Mouse (Mus musculus): ENCODE measurements around the gene Syt2.

Gene Syt2

DNA sequence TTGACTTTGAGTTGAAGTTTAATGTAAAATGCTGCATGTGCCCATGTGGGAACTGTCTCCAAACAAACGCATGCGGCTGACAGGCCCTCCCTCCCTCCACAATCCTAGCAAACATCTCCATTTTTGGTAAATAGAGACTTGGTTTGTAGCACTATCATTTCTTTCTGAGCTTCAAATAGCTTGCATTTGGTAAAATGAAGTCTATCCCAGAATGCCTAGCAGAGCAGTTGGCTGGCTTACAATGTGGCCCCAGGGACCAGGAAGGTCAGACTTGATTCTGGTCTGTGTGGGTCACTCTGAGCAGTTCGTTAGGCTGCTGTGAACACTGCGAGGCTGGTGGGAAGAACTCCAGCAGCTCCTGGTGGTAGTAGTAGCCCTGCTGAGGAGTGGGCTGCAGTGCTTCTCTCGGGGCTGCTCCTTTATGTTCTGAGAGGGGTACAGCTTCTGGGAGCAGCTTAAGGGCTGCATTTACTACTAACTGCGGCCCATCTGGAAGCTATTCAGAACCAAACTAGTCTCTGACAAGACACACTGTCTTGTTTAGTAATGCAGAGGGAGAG lies 128.3 kb downstream of the Syt2 start:
- DNase-seq (ENCODE audit: low spot score): no peak

GRCm38 (mm10) chr1:134775631-134776030 lies 129.2 kb downstream of the Syt2 start:
- no peak for DNase-seq (ENCODE audit: low spot score)

- no peak for DNase-seq (ENCODE audit: low spot score)
Observed at GRCm38 (mm10) chr1:134777201-134777885, 130.9 kb downstream of the Syt2 start.

GRCm38 (mm10) chr1:134777936-134778548 lies 131.6 kb downstream of the Syt2 start:
- DNase-seq (ENCODE audit: low spot score): no peak

DNA sequence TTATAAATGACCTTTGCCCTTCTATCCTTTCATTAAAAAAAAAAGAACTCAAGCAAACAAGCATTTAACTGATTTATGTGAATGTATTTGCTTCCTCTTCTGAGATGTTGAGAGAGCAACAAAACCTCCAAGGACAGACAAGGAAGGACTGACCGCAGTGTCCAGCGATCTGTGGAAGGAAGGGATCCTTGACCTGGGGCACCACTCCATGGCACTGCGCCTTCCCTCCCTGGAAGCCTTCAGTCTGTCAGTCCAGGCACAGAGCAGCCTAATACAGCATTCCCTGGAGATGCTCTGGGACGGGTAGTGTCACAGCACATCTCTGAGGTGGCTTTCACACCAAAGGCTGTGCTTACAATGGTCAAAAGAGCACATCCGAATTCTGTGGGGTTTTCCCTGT lies 136.3 kb downstream of the Syt2 start:
- no peak for DNase-seq (ENCODE audit: low spot score)

GRCm38 (mm10) chr1:134783958-134784357 lies 137.5 kb downstream of the Syt2 start:
- DNase-seq (ENCODE audit: low spot score): no peak

DNA sequence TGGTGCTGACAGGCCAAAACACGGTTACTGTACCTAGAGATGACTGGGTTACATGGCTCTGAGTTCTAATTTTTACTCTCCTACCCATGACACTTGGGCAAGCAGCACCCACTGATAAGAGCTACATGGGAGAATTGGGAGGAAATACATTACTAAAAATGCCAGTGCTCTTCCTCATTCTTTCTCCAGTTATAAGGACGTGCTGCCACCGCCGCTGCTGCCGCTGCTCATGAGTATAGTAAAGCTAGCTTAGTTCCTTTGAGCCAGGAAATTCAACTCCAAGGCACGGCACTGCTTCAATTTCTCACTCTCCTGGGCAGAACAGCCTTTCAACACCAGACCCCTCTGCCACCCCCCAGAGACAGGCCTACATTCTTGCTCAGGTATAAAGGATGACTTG lies 138.0 kb downstream of the Syt2 start:
- no peak for DNase-seq (ENCODE audit: low spot score)

DNA sequence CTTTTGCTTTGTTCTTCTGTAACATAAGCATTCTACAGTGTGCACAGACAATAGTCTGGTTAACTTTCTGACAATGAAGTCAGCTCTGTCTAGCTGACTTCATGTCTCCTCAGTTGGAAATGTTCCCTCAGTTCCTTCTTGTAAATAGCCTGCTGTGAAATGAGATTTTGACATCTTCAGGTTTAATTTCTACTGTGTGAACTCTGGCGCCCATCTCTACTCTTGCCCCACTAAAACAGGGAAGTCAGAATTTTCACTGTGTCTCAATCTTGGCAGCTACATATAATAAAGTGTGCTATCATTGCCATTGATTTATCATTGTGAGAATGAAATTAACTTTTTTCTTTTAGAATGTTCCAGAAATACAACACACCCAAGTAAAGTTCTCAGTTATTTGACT lies 138.4 kb downstream of the Syt2 start:
- DNase-seq (ENCODE audit: low spot score): no peak

GRCm38 (mm10) chr1:134788096-134788495 lies 141.6 kb downstream of the Syt2 start:
- no peak for DNase-seq (ENCODE audit: low spot score)

DNA sequence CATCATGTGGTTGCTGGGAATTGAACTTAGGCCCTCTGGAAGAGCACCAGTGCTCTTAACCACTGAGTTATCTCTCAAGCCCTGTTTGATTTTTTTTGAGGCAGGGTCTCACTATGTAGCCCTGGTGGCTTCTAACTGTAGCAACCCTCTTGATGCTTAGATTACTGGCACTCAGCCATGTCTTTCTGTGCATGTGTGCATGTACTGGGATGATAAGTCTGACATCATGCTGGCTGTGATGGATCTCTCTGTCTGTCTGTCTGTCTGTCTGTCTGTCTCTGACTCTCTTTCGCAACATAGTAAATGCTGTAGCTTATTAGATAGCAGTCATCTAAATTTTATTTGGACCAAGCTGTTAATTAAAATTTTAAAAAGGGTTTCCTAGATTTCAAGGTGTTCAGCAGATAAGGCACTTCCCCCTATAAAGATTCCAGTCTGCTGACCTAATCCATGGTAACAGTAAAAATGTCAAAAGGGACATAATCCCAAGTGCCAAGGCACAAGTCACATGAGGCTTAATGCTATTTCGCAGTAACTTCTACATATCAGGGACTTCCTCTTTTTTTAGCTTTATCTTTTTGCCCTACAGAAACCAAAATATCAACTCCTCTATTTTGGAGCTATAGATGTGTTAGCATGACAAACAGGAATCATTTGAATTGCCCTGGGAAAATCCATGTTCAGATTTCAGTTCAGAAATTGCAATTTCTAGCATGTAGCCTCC lies 144.4 kb downstream of the Syt2 start:
- no peak for DNase-seq (ENCODE audit: low spot score)

DNA sequence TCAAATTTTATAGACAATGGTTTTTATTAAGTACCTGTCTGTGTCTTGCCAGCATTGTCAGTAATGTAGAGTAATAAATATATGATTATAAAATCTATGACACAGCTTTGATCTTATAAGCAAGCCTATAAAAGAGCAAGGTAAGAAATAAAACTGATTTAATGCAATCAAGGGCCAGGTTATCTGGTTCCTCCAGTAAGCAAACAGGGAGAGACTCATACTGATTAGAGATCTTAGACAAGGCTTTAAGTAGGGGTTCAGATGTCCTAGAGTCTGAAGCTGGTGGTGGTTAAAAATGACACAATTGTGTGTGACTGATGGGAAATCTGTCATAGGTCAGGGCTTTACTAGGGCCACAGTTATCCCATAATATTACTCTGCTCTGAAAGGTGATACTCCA lies 145.0 kb downstream of the Syt2 start:
- no peak for DNase-seq (ENCODE audit: low spot score)

DNA sequence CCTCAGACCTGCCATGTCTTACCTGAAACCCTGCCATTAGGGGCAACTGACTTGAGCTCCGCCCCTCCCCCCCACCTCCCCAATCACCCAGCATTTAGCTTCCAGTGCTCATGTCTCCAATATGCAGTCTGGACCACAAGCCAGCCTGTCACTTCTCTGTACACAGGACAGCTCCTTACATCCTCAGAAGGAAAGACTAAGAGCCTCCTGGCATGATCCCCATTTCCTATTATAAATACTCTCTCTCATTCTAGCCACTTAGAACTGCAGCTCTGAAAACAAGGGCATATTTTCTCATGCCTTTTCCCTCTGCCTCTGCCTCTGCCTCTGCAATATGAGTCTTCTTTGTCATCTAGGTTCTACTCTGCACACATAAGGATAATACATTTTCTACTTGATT lies 149.6 kb downstream of the Syt2 start:
- no peak for DNase-seq (ENCODE audit: low spot score)

- DNase-seq (ENCODE audit: low spot score): no peak
Observed at GRCm38 (mm10) chr1:134796536-134796935, 150.1 kb downstream of the Syt2 start.

DNA sequence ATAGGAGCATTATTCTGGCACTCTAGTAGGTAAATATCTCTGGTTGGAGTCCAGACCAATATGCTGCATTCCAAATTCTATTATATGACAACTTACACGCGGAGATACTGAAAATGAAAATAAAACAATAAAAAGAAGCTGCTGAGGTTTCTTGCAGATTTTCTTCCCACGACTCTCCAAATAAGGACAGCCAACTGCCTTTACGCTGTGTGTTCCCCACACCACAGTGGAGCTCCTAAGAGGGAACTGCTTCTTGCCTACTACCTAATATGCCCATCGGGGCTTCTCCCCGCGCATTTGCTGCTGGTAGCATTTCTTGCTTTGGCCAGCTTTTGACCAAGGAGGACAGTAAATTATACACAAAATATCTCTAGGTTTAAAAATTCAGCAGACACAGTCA lies 155.3 kb downstream of the Syt2 start:
- no peak for DNase-seq (ENCODE audit: low spot score)

GRCm38 (mm10) chr1:134803286-134804117 lies 157.0 kb downstream of the Syt2 start:
- no peak for DNase-seq (ENCODE audit: low spot score)

DNA sequence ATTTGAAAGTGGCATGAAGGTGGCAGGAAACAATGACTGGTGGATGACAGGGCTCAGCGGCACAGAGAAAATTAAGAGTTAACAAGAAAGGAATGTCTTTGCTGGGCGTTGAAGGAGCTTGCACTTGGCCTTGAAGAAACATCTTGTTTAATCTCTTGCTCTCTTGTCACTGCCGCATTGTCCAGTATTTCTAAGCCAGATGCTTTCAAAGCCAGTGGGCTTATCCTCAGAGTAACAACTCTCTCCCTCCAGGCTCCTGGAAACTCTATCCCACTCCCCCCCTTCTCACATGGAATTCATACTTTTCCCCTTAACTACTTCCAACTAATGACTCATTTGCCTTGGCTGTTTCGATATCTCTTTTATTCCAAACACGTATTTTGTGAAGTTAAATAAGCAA lies 157.9 kb downstream of the Syt2 start:
- DNase-seq (ENCODE audit: low spot score): no peak

DNA sequence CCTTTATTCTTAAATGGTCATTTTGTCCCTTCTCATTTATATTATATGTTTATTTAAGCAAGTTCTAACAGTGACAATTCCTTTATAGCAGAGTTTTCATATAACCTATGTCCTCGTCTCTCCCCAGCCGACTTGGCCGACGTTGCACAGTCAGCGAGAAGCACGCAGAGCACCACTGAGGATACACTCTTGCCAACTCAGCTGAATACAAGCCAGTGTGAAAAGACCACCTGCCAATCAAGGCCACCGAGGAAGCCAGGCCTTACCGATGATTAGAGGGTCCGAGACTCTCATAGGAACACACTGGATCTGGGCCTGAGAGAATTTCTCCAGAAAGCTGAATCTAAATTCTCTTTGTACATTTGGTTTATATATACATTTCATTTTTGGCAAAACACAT lies 159.0 kb downstream of the Syt2 start:
- DNase-seq (ENCODE audit: low spot score): no peak
